Mouse (Mus musculus) CH12.LX (cell line): ENCODE data around the gene Ttc41. TPM values are rescaled to one million over a fixed set of nuclear protein-coding genes. Genes with fewer than 3 reads are reported as not detected.

Experiments
- DNase-seq: peaks from one replicate; pipeline ENCODE4 v3.0.0-alpha.2; 2013; ENCODE audit errors: extremely low read depth
- H3K27ac ChIP-seq: 2 replicates; pipeline ENCODE4 v1.5.1; 2012; ENCODE audit warnings: low read depth, mild to moderate bottlenecking, control low read depth, moderate library complexity; ENCODE audit not compliant: insufficient read depth
- H3K27me3 ChIP-seq: replicated peaks from 2 replicates; pipeline ENCODE3; 2012; ENCODE audit warnings: inconsistent platforms
- H3K36me3 ChIP-seq, 2 experiments: replicated peaks in 1 of 2; 2 replicates each; pipeline versions ENCODE3 to v1.6.1; 2012; ENCODE audit warnings: inconsistent platforms in 1 of 2, low read length in 1 of 2, mild to moderate bottlenecking in 1 of 2, mixed read lengths in 1 of 2, moderate library complexity in 1 of 2; ENCODE audit not compliant: control insufficient read depth in 1 of 2, insufficient read depth in 1 of 2
- H3K4me1 ChIP-seq, 2 experiments: 2 replicates each; pipeline ENCODE4 v1.6.1; 2012; ENCODE audit warnings: inconsistent platforms in 1 of 2, moderate library complexity in 1 of 2; ENCODE audit not compliant: insufficient read depth in 2 of 2, control insufficient read depth in 1 of 2
- H3K4me2 ChIP-seq: 2 replicates; pipeline ENCODE4 v1.6.1; 2012; ENCODE audit warnings: low read depth, mild to moderate bottlenecking, control low read depth; ENCODE audit not compliant: poor library complexity, insufficient read depth, severe bottlenecking
- H3K4me3 ChIP-seq, 3 experiments: fragments of 150-350 bp in 1 of 3; sonication (generic) in 1 of 3; replicated peaks in 1 of 3; 2 replicates each; pipeline versions ENCODE3 to v1.5.1; 2011 to 2012; ENCODE audit warnings: low read depth in 2 of 3, low read length in 2 of 3, mild to moderate bottlenecking in 2 of 3, moderate library complexity in 2 of 3, control low read depth in 1 of 3, improper control_type of control experiment in 1 of 3, inconsistent platforms in 1 of 3, mixed read lengths in 1 of 3; ENCODE audit not compliant: poor library complexity in 1 of 3
- H3K79me2 ChIP-seq: replicated peaks from 2 replicates; pipeline ENCODE4 v1.6.1; 2012; ENCODE audit warnings: mild to moderate bottlenecking, moderate library complexity; ENCODE audit not compliant: control insufficient read depth, poor library complexity, insufficient read depth, severe bottlenecking; ENCODE audit errors: extremely low read depth
- H3K9ac ChIP-seq: 2 replicates; pipeline ENCODE4 v1.6.1; 2012; ENCODE audit warnings: low read depth, mild to moderate bottlenecking, control low read depth, moderate library complexity; ENCODE audit not compliant: insufficient read depth
- H3K9me3 ChIP-seq: replicated peaks from 2 replicates; pipeline ENCODE3; 2012; ENCODE audit warnings: low read length, inconsistent platforms, mixed read lengths
- E2F4 ChIP-seq: IDR thresholded peaks from 2 replicates; pipeline ENCODE4 v1.6.1; 2011; ENCODE audit warnings: low read depth, low read length, improper control_type of control experiment; ENCODE audit not compliant: insufficient replicate concordance
- HCFC1 ChIP-seq: IDR thresholded peaks from 2 replicates; pipeline ENCODE4 v1.6.1; 2012; ENCODE audit warnings: low read depth, mild to moderate bottlenecking, inconsistent platforms, low read length, improper control_type of control experiment
- KAT2A ChIP-seq: IDR thresholded peaks from 2 replicates; pipeline ENCODE4 v1.6.1; 2012; ENCODE audit warnings: low read length, improper control_type of control experiment, inconsistent platforms; ENCODE audit not compliant: insufficient replicate concordance
- MEF2A ChIP-seq: IDR thresholded peaks from 2 replicates; pipeline ENCODE4 v1.6.1; 2014; ENCODE audit warnings: low read depth, mild to moderate bottlenecking, inconsistent platforms, low read length, improper control_type of control experiment, borderline replicate concordance
- PAX5 ChIP-seq: IDR thresholded peaks from 2 replicates; pipeline ENCODE4 v1.6.1; 2012; ENCODE audit warnings: low read length, inconsistent platforms, mixed read lengths
- RAD21 ChIP-seq: IDR thresholded peaks from 2 replicates; pipeline ENCODE4 v1.6.1; 2011; ENCODE audit warnings: low read depth, mild to moderate bottlenecking, low read length, improper control_type of control experiment, moderate library complexity
- RCOR1 ChIP-seq: conservative IDR thresholded peaks from 2 replicates; pipeline ENCODE4 v1.6.1; 2012; ENCODE audit warnings: low read depth, mild to moderate bottlenecking, inconsistent platforms, low read length, improper control_type of control experiment
- SIN3A ChIP-seq: IDR thresholded peaks from 2 replicates; pipeline ENCODE4 v1.6.1; 2012; ENCODE audit warnings: low read length, improper control_type of control experiment, inconsistent platforms
- SMC3 ChIP-seq: IDR thresholded peaks from 2 replicates; pipeline ENCODE4 v1.6.1; 2011; ENCODE audit warnings: low read depth, low read length, improper control_type of control experiment
- TCF12 ChIP-seq: IDR thresholded peaks from 2 replicates; pipeline ENCODE4 v1.6.1; 2014; ENCODE audit warnings: low read depth, mild to moderate bottlenecking, inconsistent platforms, low read length, improper control_type of control experiment
- USF1 ChIP-seq: IDR thresholded peaks from 2 replicates; pipeline ENCODE4 v1.6.1; 2014; ENCODE audit warnings: low read depth, mild to moderate bottlenecking, inconsistent platforms, low read length, improper control_type of control experiment
- ZC3H11A ChIP-seq: IDR thresholded peaks from 2 replicates; pipeline ENCODE4 v1.6.1; 2012; ENCODE audit warnings: low read depth, mild to moderate bottlenecking, inconsistent platforms, low read length, improper control_type of control experiment
- ZKSCAN1 ChIP-seq: IDR thresholded peaks from 2 replicates; pipeline ENCODE4 v1.6.1; 2012; ENCODE audit warnings: low read depth, inconsistent platforms, low read length, improper control_type of control experiment, borderline replicate concordance
- ZMIZ1 ChIP-seq: IDR thresholded peaks from 2 replicates; pipeline ENCODE4 v1.6.1; 2012; ENCODE audit warnings: low read depth, mild to moderate bottlenecking, inconsistent platforms, low read length, improper control_type of control experiment
- ZNF384 ChIP-seq: IDR thresholded peaks from 2 replicates; pipeline ENCODE4 v1.6.1; 2012; ENCODE audit warnings: low read depth, low read length, improper control_type of control experiment, inconsistent platforms
- dilution Hi-C: fragments of 300-500 bp; cut with MboI; formaldehyde crosslinking; loops from 2 replicates; pipeline ENCODE4 v1.14.3; 2020; ENCODE audit warnings: low sequenced_read_pairs; ENCODE audit not compliant: extremely low pct_unique_long_range_greater_than_20kb, extremely low pct_ligation_motif_present
- in situ Hi-C: fragments of 300-500 bp; cut with MboI; formaldehyde crosslinking; loops from 3 replicates; pipeline ENCODE4 v1.14.3; 2019; ENCODE audit warnings: low sequenced_read_pairs, low pct_ligation_motif_present, low pct_unique_long_range_greater_than_20kb, mixed read lengths
- polyA plus RNA-seq: library from polyadenylated mRNA; unstranded; fragments of >175 nt; gene quantifications from 2 replicates; pipeline ENCODE4 v1.2.1, GENCODE M21; 2012; ENCODE audit warnings: low read depth; ENCODE audit not compliant: insufficient read length
- total RNA-seq, 2 experiments: library from RNA; depleted of rRNA; stranded (reverse); fragments of 300-350 nt in 1 of 2; fragments of >200 nt in 1 of 2; gene quantifications; 2 replicates each; pipeline ENCODE4 v1.2.3; 2012 to 2014

Gene Ttc41
- total and polyA plus RNA-seq, 3 experiments: 3.6 to 4.4 (median 4.2) TPM

DNA sequence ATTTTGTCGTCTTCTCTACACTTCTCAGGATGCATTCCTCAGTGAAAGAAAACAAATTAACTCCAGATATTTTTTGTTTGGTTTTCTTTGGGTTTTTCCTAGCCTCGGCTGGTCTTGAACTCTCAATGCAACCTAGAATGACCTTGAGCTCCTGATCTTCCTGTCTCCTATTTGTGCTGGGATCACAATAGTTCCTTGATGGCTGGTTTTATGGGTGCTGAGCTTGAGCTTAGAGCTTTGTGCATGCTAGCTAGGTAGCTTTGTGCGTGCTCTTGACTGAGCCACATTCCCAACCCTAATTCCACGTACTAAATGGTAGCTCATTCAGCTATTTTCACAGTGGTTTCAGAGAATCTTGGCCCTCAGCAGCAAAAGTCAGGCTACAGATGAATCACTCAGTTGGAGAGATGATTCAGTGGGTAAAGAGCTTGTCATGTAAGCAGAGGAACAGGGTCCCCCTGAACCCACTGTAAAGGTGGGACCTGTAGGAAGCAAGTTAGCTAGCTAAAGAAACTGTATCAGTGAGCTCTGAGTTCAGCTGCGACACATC, 78.6 kb downstream of the Ttc41 start:
- no peak overlapping the region for H3K4me3 ChIP-seq
- H3K9ac ChIP-seq: no peak overlapping the region
- no peak for DNase-seq
- no peak overlapping the region for H3K4me2 ChIP-seq
- H3K4me1 ChIP-seq: peaks cover 3 to 52% of the 10 kb centered on the region in 2 experiments; a peak in 3 of 4 replicates
- H3K36me3 ChIP-seq: peaks cover 3 to 9% of the 10 kb centered on the region in 2 experiments
- dilution Hi-C loops (no loop called here), in situ Hi-C loops (no loop called here)
- TF ChIP-seq ZMIZ1: no peak
- no peak for TF ChIP-seq USF1
- TF ChIP-seq SIN3A: no peak
- no peaks in the 10 kb centered on the region for H3K27me3 ChIP-seq
- peaks cover 37% of the 10 kb centered on the region for H3K79me2 ChIP-seq
- H3K9me3 ChIP-seq: no peaks in the 10 kb centered on the region
- H3K27ac ChIP-seq: no peak overlapping the region

DNA sequence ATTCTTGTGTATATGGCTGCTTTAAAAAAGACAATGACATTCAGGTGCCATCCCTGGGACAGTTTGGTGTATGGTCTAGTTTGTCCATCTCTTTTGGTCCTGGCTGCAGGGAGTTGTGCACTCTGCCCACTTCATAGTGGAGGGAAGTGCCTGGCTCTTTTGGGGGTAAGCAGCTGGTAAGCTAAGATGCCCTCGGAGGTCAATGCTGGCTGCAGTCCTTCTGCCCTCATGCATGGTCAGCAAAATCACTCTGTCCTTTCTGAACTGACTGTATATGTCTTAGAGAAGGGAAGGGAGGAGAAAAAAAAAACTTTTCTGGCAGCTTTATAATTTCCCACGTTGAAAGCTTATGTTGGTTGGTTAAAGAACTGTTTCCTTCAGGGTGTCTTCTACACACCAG, 79.8 kb downstream of the Ttc41 start:
- Histone ChIP-seq H3K36me3 (peaks cover 3 to 13% of the 10 kb centered on the region in 2 experiments), H3K27ac (no peak overlapping the region), H3K4me1 (peaks cover 3 to 52% of the 10 kb centered on the region in 2 experiments; a peak in 3 of 4 replicates), H3K79me2 (peaks cover 30% of the 10 kb centered on the region), H3K27me3 (no peaks in the 10 kb centered on the region), H3K4me2 (no peak overlapping the region), H3K9me3 (no peaks in the 10 kb centered on the region), H3K9ac (no peak overlapping the region), H3K4me3 (no peak overlapping the region)
- TF ChIP-seq ZC3H11A (no peak), E2F4 (no peak), SMC3 (no peak), KAT2A (no peak), ZNF384 (no peak), SIN3A (no peak), ZKSCAN1 (no peak)
- in situ Hi-C loops (no loop called here), dilution Hi-C loops (no loop called here)
- no peak for DNase-seq

GRCm38 (mm10) chr10:86786083-86786482, 80.5 kb downstream of the Ttc41 start:
- no peak for DNase-seq
- Histone ChIP-seq H3K4me3 (no peak overlapping the region), H3K36me3 (peaks cover 3 to 18% of the 10 kb centered on the region in 2 experiments), H3K27ac (no peak overlapping the region), H3K9me3 (no peaks in the 10 kb centered on the region), H3K9ac (no peak overlapping the region), H3K79me2 (peaks cover 27% of the 10 kb centered on the region), H3K27me3 (no peaks in the 10 kb centered on the region), H3K4me2 (no peak overlapping the region), H3K4me1 (peaks cover 3 to 46% of the 10 kb centered on the region in 2 experiments; a peak in 3 of 4 replicates)
- dilution Hi-C loops: no loop called here
- in situ Hi-C loops: no loop called here
- TF ChIP-seq PAX5 (no peak), RCOR1 (no peak), MEF2A (no peak), HCFC1 (no peak), ZMIZ1 (no peak), ZKSCAN1 (no peak), TCF12 (no peak), RAD21 (no peak)
